Mouse (Mus musculus): Measurements from ENCODE around the gene Gm3409.
"Not testable (repeated sequence)": the region's sequence is repeated elsewhere in the genome, so short reads cannot be mapped to it uniquely, and the experiment has no call there.

DNA sequence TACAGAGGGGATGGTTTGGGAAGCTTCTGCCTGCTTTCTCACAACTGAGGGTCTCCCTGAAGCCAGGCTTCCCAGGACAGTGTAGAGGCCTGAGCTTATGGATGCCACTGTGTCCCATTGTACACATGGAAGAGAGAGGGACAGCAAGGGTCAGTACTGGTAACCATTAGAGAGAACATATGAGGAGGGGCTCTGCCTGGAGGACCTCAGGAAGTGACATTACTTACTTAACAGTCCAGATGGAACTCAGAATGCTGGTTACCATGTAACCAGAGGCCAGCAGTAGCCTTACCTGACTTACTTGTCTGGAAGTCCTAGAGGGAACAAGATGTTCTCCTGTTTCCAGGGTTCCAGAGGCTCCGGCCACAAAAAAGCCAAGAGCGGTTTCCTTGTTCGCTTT is 18.4 kb downstream of the Gm3409 start, which contains the start of gene Gm3415:
- TF ChIP-seq CTCF (IDR thresholded peaks at IDR 0.05; ENCODE audit: borderline replicate concordance, extremely low read depth, insufficient read depth, insufficient read length); POLR2A (IDR thresholded peaks at IDR 0.05; ENCODE audit: borderline replicate concordance, extremely low read depth, insufficient read depth, insufficient read length, poor library complexity, severe bottlenecking): not testable (repeated sequence)
